Mouse (Mus musculus): Measurements from ENCODE around the gene Elof1. TPM values are rescaled to one million over a fixed set of nuclear protein-coding genes. Genes with fewer than 3 reads are reported as not detected.

Elof1 gene
- polyA plus RNA-seq, 1 experiment from 2014 or later, result 119 TPM

DNA sequence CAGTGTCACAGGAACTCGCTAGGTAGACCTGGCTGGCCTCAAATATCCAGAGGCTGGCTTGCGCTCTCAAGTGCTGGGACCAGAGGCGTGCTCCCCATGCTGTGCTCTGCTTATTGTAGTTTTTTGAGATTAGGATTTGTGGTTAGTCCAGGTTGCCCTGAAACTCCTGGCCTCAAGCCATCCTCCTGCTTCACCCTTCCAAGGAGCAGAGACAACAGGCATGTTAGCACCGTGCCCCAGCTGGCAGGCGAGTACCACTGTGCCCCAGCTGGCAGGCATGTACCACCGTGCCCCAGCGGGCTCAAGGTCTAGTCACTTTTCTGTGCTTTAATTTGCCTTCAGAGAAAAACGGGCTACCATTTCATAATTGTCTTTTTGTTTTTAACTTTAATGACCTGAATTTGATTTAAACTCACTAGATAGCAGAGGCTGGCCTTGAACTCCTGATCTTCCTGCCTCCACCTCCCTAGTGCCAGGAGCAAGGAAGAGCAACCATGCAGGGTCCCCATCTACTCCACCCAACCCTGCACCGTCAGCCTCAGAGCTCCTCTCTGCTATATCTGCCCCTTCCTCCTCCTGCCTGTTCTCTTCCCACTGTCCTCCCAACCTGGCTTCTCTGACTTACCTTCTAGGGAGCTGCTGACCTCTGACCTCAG is 18.1 kb upstream of the Elof1 start:
- ATAC-seq (ENCODE audit: low FRiP score, low TSS enrichment), result no peak
- no peaks in the 10 kb centered on the region for H3K27me3 ChIP-seq (ENCODE audit: control insufficient read depth, insufficient read depth, low read length)
- WGBS, result 74% methylated on average over 9 of the region's 9 CpGs

GRCm38 (mm10) chr9:22134246-22134890 is 17.4 kb upstream of the Elof1 start:
- DNase-seq (ENCODE audit: low spot score), result no peak
- TF ChIP-seq EP300 (optimal IDR thresholded peaks at IDR 0.05) (no peak), CTCF (IDR thresholded peaks at IDR 0.05; ENCODE audit: low read depth) (no peak)
- Histone ChIP-seq H3K27ac (replicated peaks) (no peak overlapping the region), H3K27me3 (ENCODE audit: control insufficient read depth, insufficient read depth, low read length) (no peaks in the 10 kb centered on the region), H3K36me3 (ENCODE audit: control insufficient read depth, insufficient read depth, low read length) (no peaks in the 10 kb centered on the region), H3K4me3 (ENCODE audit: low read depth, low read length) (no peak overlapping the region), H3K4me1 (replicated peaks; ENCODE audit: control insufficient read depth, insufficient read depth) (peaks cover 5% of the 10 kb centered on the region; the same call in 1 of the 2 replicates), H3K9me3 (ENCODE audit: control insufficient read depth, low read length) (no peaks in the 10 kb centered on the region), H3K9ac (ENCODE audit: low read length) (no peak overlapping the region), H3K4me2 (replicated peaks; ENCODE audit: low read depth) (no peak overlapping the region)
- no peak for ATAC-seq (ENCODE audit: low FRiP score, low TSS enrichment)
- WGBS, result 78% methylated on average over 7 of the region's 7 CpGs

More for the DNA sequence above, 18.1 kb upstream of the Elof1 start:
- TF ChIP-seq CTCF (IDR thresholded peaks at IDR 0.05; ENCODE audit: low read depth), result no peak
- no peak overlapping the region for H3K4me3 ChIP-seq (ENCODE audit: low read depth, low read length)
- H3K9me3 ChIP-seq (ENCODE audit: control insufficient read depth, low read length), result no peaks in the 10 kb centered on the region
- peaks cover 5% of the 10 kb centered on the region; the same call in 1 of the 2 replicates for H3K4me1 ChIP-seq (replicated peaks; ENCODE audit: control insufficient read depth, insufficient read depth)
- no peak overlapping the region for H3K4me2 ChIP-seq (replicated peaks; ENCODE audit: low read depth)
- H3K36me3 ChIP-seq (ENCODE audit: control insufficient read depth, insufficient read depth, low read length), result no peaks in the 10 kb centered on the region
- DNase-seq (ENCODE audit: low spot score), result no peak
- H3K9ac ChIP-seq (ENCODE audit: low read length), result no peak overlapping the region
- no peak overlapping the region; the same call in 1 of the 2 replicates for H3K27ac ChIP-seq (replicated peaks)

GRCm38 (mm10) chr9:22132220-22132619 is 15.2 kb upstream of the Elof1 start:
- Histone ChIP-seq H3K9me3 (ENCODE audit: control insufficient read depth, low read length) (no peaks in the 10 kb centered on the region), H3K4me3 (ENCODE audit: low read depth, low read length) (peak overlapping the region; percentile 42), H3K9ac (ENCODE audit: low read length) (peak overlapping the region; percentile 59), H3K4me2 (replicated peaks; ENCODE audit: low read depth) (peak overlapping the region; percentile 64), H3K27ac (replicated peaks) (peak overlapping the region; percentile 78), H3K27me3 (ENCODE audit: control insufficient read depth, insufficient read depth, low read length) (no peaks in the 10 kb centered on the region), H3K36me3 (ENCODE audit: control insufficient read depth, insufficient read depth, low read length) (no peaks in the 10 kb centered on the region), H3K4me1 (replicated peaks; ENCODE audit: control insufficient read depth, insufficient read depth) (peaks cover 5% of the 10 kb centered on the region; the same call in 1 of the 2 replicates)
- DNase-seq (ENCODE audit: low spot score), result no peak
- TF ChIP-seq EP300 (optimal IDR thresholded peaks at IDR 0.05), result no peak
- TF ChIP-seq CTCF (IDR thresholded peaks at IDR 0.05; ENCODE audit: low read depth), result no peak
- WGBS, result 20% methylated on average over 11 of the region's 11 CpGs
- ATAC-seq (ENCODE audit: low FRiP score, low TSS enrichment), result peak; percentile 26; the same call in 1 of the 2 replicates

DNA sequence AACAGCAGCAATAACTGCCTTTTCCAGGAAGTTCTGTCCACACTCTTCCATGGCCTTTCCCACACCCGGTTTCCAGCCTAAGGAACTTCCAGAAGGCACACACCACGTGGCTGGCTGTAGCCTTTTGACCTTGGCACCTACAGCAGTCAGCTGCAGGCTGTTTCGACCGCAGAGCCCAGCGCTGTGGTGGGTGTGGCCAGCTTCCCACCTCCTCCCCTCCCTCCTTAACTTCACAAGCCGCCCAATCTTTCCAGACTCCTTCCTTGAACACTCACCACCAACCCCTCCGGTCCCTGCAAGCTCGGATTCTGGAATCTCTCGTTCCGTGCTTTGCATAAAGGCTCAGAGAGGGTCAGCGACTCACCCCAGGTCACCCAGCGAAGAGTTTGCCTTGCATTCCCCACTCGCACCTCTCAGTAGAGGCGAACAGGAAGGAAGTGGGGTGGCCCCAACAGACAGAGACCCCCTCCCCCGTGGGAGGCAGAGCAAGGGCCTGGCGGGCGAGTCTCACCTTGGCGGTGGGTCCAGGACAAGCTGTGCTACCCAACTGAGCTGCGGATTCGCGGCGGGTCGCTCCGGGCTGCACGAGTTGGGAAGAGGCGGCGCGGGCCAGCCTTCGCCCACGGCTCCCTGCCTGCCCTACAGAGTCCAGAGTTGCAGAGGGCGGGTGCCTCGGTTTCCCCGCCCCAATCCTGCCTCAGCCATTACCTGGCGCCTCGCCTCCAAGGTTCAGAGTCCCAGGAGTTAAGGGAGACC is 14.4 kb upstream of the Elof1 start:
- Histone ChIP-seq H3K4me1 (replicated peaks; ENCODE audit: control insufficient read depth, insufficient read depth) (peaks cover 5% of the 10 kb centered on the region; the same call in 1 of the 2 replicates), H3K4me2 (replicated peaks; ENCODE audit: low read depth) (peak overlapping the region; percentile 64), H3K9me3 (ENCODE audit: control insufficient read depth, low read length) (no peaks in the 10 kb centered on the region), H3K36me3 (ENCODE audit: control insufficient read depth, insufficient read depth, low read length) (no peaks in the 10 kb centered on the region), H3K4me3 (ENCODE audit: low read depth, low read length) (peak overlapping the region; percentile 42), H3K27me3 (ENCODE audit: control insufficient read depth, insufficient read depth, low read length) (no peaks in the 10 kb centered on the region), H3K9ac (ENCODE audit: low read length) (peak overlapping the region; percentile 59), H3K27ac (replicated peaks) (peak overlapping the region; percentile 78)
- DNase-seq (ENCODE audit: low spot score), result peak; percentile 83
- peak; percentile 85 for ATAC-seq (ENCODE audit: low FRiP score, low TSS enrichment)
- 2% methylated on average over 34 of the region's 35 CpGs for WGBS
- TF ChIP-seq EP300 (optimal IDR thresholded peaks at IDR 0.05), result no peak
- TF ChIP-seq CTCF (IDR thresholded peaks at IDR 0.05; ENCODE audit: low read depth), result no peak

DNA sequence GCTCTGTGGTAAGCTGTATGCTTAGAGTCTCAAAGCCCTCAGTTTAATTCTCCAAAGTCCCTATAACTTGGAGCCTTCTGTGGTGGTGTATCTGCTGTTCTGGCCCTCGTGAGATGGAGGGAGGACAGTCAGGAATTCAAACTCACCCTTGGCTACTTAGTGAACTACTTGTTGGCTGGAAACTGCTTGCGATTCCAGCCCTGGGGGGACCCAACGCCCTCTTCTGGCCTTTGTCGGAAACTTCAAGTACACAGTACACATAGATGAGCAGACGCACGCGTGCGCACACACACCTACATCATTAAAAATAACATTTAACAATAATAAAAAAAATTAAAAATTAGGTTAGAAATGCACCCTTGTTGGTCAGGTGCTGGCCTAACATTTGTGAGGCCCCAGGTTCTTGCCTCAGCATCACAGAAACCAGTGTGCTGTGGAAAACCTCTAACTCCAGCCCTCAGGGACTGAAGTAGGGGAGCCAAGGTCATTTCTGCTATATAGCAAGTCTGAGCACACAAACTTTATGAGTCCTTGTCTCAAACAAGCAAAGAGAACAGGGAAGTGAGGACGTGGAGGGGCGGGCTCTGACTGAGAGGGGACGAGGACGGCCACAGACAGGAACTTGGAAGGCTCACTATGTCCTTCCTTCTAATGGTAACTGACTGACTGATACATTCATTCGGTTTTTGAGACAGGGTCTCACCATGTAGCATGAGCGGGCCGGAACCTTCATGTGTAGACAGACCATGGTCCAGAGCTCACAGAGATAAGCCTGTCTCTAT is 8.5 kb upstream of the Elof1 start:
- Histone ChIP-seq H3K27me3 (ENCODE audit: control insufficient read depth, insufficient read depth, low read length) (no peaks in the 10 kb centered on the region), H3K27ac (replicated peaks) (no peak overlapping the region), H3K4me3 (ENCODE audit: low read depth, low read length) (no peak overlapping the region), H3K9ac (ENCODE audit: low read length) (no peak overlapping the region), H3K9me3 (ENCODE audit: control insufficient read depth, low read length) (no peaks in the 10 kb centered on the region), H3K4me2 (replicated peaks; ENCODE audit: low read depth) (no peak overlapping the region), H3K4me1 (replicated peaks; ENCODE audit: control insufficient read depth, insufficient read depth) (no peaks in the 10 kb centered on the region), H3K36me3 (ENCODE audit: control insufficient read depth, insufficient read depth, low read length) (no peaks in the 10 kb centered on the region)
- DNase-seq (ENCODE audit: low spot score) (no peak), ATAC-seq (ENCODE audit: low FRiP score, low TSS enrichment) (no peak)
- WGBS, result 89% methylated on average over 15 of the region's 15 CpGs
- TF ChIP-seq EP300 (optimal IDR thresholded peaks at IDR 0.05), result no peak
- peak; percentile 5; the same call in 1 of the 2 replicates for TF ChIP-seq CTCF (IDR thresholded peaks at IDR 0.05; ENCODE audit: low read depth)

All from stomach, postnatal 0 days (tissue).